Mouse (Mus musculus) heart, embryonic 16.5 days (tissue): ENCODE data around the gene Ccdc92. TPM values are rescaled to one million over a fixed set of nuclear protein-coding genes. Genes with fewer than 3 reads are reported as not detected.
A peak's percentile ranks its signal among the peaks of the same experiment; 100 is the strongest.

Experiments used
- ATAC-seq: fragments of 200-750 bp; cut with Nextera tagmentation; replicated peaks from 2 replicates; pipeline ENCODE4 v1.8.0; 2017; ENCODE audit warnings: moderate number of reproducible peaks; ENCODE audit not compliant: insufficient read depth, low FRiP score; ENCODE audit errors: extremely low read depth
- H3K27ac ChIP-seq: fragments of 300-500 bp; sonication (generic); 2 replicates; pipeline ENCODE4 v1.5.1; 2014; ENCODE audit warnings: mild to moderate bottlenecking, low read length, control low read depth, moderate library complexity
- H3K27me3 ChIP-seq: fragments of 300-500 bp; sonication (generic); 2 replicates; pipeline ENCODE4 v1.6.1; 2014; ENCODE audit warnings: low read length, mixed read lengths; ENCODE audit not compliant: control insufficient read depth, insufficient read depth
- H3K36me3 ChIP-seq: fragments of 300-500 bp; sonication (generic); 2 replicates; pipeline ENCODE4 v1.6.1; 2014; ENCODE audit not compliant: control insufficient read depth, insufficient read depth
- H3K4me1 ChIP-seq: fragments of 300-500 bp; sonication (generic); 2 replicates; pipeline ENCODE4 v1.6.1; 2014; ENCODE audit warnings: low read length, mixed read lengths; ENCODE audit not compliant: control insufficient read depth, insufficient read depth
- H3K4me2 ChIP-seq: fragments of 300-500 bp; sonication (generic); 2 replicates; pipeline ENCODE4 v1.6.1; 2014; ENCODE audit warnings: low read depth, mild to moderate bottlenecking, control low read depth, low read length
- H3K4me3 ChIP-seq: fragments of 300-500 bp; sonication (generic); 2 replicates; pipeline ENCODE4 v1.5.1; 2014; ENCODE audit warnings: mild to moderate bottlenecking, control low read depth, low read length
- H3K9ac ChIP-seq: fragments of 300-500 bp; sonication (generic); 2 replicates; pipeline ENCODE4 v1.6.1; 2014; ENCODE audit warnings: low read length, control low read depth
- H3K9me3 ChIP-seq: fragments of 300-500 bp; sonication (generic); replicated peaks from 2 replicates; pipeline ENCODE4 v1.6.1; 2016; ENCODE audit warnings: low read length; ENCODE audit not compliant: control insufficient read depth
- WGBS: fragments of 180-500 bp; shearing (Covaris S2); extraction: QIAGEN DNeasy Blood & Tissue Kit; methylation state at CpG from one replicate; pipeline ENCODE4 v1.1.7; 2014; 5-methylcytosine and 5-hydroxymethylcytosine counted together
- polyA plus RNA-seq: library from polyadenylated mRNA; unstranded; fragments of >200 nt; fragmentation: Nextera tagmentation; extraction: Ambion mirVana; gene quantifications from 2 replicates; pipeline ENCODE4 v1.2.1, GENCODE M21; 2015

Ccdc92 gene
- 3.1 and 3.2 TPM in 2 replicates for polyA plus RNA-seq

- peaks cover 32% of the 10 kb centered on the region for H3K27me3 ChIP-seq
- H3K36me3 ChIP-seq, result no peaks in the 10 kb centered on the region
- H3K9me3 ChIP-seq, result no peaks in the 10 kb centered on the region
- H3K9ac ChIP-seq, result peak within 1 kb of the TSS; percentile 96
- WGBS, result under 1% methylated on average over 92 of the region's 103 CpGs
- peak; percentile 97 for ATAC-seq
- H3K4me2 ChIP-seq, result peak within 1 kb of the TSS; percentile 94
- peaks cover 15% of the 10 kb centered on the region for H3K4me1 ChIP-seq
- H3K27ac ChIP-seq, result peak within 1 kb of the TSS; percentile 87
- H3K4me3 ChIP-seq, result peak within 1 kb of the TSS; percentile 98
Measured at GRCm38 (mm10) chr5:124862013-124862866, at the start of gene Ccdc92, which contains the start of gene Zfp664. TSS of gene Ccdc92 (minus strand) at chr5:124862424. TSS of gene Zfp664 (plus strand) at chr5:124862691.

- Histone ChIP-seq H3K27me3 (no peaks in the 10 kb centered on the region; the same call in 1 of the 2 replicates), H3K36me3 (no peaks in the 10 kb centered on the region), H3K9me3 (peaks cover 3% of the 10 kb centered on the region; the same call in 1 of the 2 replicates), H3K27ac (no peak overlapping the region), H3K4me2 (no peak overlapping the region), H3K4me1 (no peaks in the 10 kb centered on the region; the same call in 1 of the 2 replicates), H3K4me3 (no peak overlapping the region), H3K9ac (no peak overlapping the region)
- ATAC-seq, result peak; percentile 71
- WGBS, result 23% methylated on average over 5 of the region's 5 CpGs
Measured at GRCm38 (mm10) chr5:124908860-124909259, 46.6 kb upstream of the Ccdc92 start.

- Histone ChIP-seq H3K27me3 (no peaks in the 10 kb centered on the region), H3K4me1 (no peaks in the 10 kb centered on the region), H3K27ac (no peak overlapping the region), H3K9me3 (peaks cover 3% of the 10 kb centered on the region; the same call in 1 of the 2 replicates), H3K4me2 (no peak overlapping the region), H3K4me3 (no peak overlapping the region), H3K9ac (no peak overlapping the region), H3K36me3 (no peaks in the 10 kb centered on the region)
- WGBS, result 60% methylated on average over 13 of the region's 13 CpGs
- ATAC-seq, result no peak
Measured at GRCm38 (mm10) chr5:124906890-124907289, 44.7 kb upstream of the Ccdc92 start.

- no peak for ATAC-seq
Measured at GRCm38 (mm10) chr5:124903852-124904251, 41.6 kb upstream of the Ccdc92 start.

GRCm38 (mm10) chr5:124902195-124902594 is 40.0 kb upstream of the Ccdc92 start:
- Histone ChIP-seq H3K27me3 (no peaks in the 10 kb centered on the region), H3K36me3 (no peaks in the 10 kb centered on the region), H3K4me3 (no peak overlapping the region), H3K27ac (no peak overlapping the region), H3K4me1 (peaks cover 6% of the 10 kb centered on the region), H3K9me3 (no peaks in the 10 kb centered on the region), H3K4me2 (no peak overlapping the region), H3K9ac (no peak overlapping the region)
- ATAC-seq, result no peak
- WGBS, result 80% methylated on average over 10 of the region's 10 CpGs

More at GRCm38 (mm10) chr5:124903852-124904251, 41.6 kb upstream of the Ccdc92 start:
- H3K9ac ChIP-seq, result no peak overlapping the region
- no peaks in the 10 kb centered on the region for H3K36me3 ChIP-seq
- no peak overlapping the region for H3K4me3 ChIP-seq
- no peak overlapping the region for H3K4me2 ChIP-seq
- peaks cover 6% of the 10 kb centered on the region for H3K4me1 ChIP-seq
- WGBS, result 78% methylated on average over 4 of the region's 4 CpGs
- no peaks in the 10 kb centered on the region for H3K9me3 ChIP-seq
- no peak overlapping the region for H3K27ac ChIP-seq
- no peaks in the 10 kb centered on the region for H3K27me3 ChIP-seq

- no peak for ATAC-seq
- Histone ChIP-seq H3K9ac (no peak overlapping the region), H3K9me3 (no peaks in the 10 kb centered on the region), H3K4me2 (no peak overlapping the region), H3K4me1 (peaks cover 6% of the 10 kb centered on the region), H3K4me3 (no peak overlapping the region), H3K27me3 (no peaks in the 10 kb centered on the region), H3K27ac (no peak overlapping the region), H3K36me3 (no peaks in the 10 kb centered on the region)
- 83% methylated on average over 6 of the region's 6 CpGs for WGBS
Measured at GRCm38 (mm10) chr5:124901675-124902074, 39.5 kb upstream of the Ccdc92 start.

GRCm38 (mm10) chr5:124900738-124901490 is 38.7 kb upstream of the Ccdc92 start:
- Histone ChIP-seq H3K9me3 (no peaks in the 10 kb centered on the region), H3K27ac (no peak overlapping the region), H3K4me2 (no peak overlapping the region), H3K4me3 (no peak overlapping the region), H3K27me3 (no peaks in the 10 kb centered on the region), H3K4me1 (peaks cover 6% of the 10 kb centered on the region), H3K36me3 (no peaks in the 10 kb centered on the region), H3K9ac (no peak overlapping the region)
- 64% methylated on average over 19 of the region's 19 CpGs for WGBS
- ATAC-seq, result no peak

GRCm38 (mm10) chr5:124899945-124900631 is 37.9 kb upstream of the Ccdc92 start:
- WGBS, result 16% methylated on average over 20 of the region's 20 CpGs
- H3K27ac ChIP-seq, result no peak overlapping the region
- no peaks in the 10 kb centered on the region for H3K27me3 ChIP-seq
- peak overlapping the region; percentile 76 for H3K4me2 ChIP-seq
- no peaks in the 10 kb centered on the region for H3K36me3 ChIP-seq
- H3K4me3 ChIP-seq, result peak overlapping the region; percentile 36
- H3K9me3 ChIP-seq, result no peaks in the 10 kb centered on the region
- H3K9ac ChIP-seq, result peak overlapping the region; percentile 43
- peak; percentile 57 for ATAC-seq
- H3K4me1 ChIP-seq, result peaks cover 6% of the 10 kb centered on the region
